Mouse (Mus musculus) CH12.LX (cell line): Measurements from ENCODE around the gene Ube2b. TPM values are rescaled to one million over a fixed set of nuclear protein-coding genes. Genes with fewer than 3 reads are reported as not detected.

Source experiments
- DNase-seq: peaks from one replicate; pipeline ENCODE4 v3.0.0-alpha.2; 2013; ENCODE audit errors: extremely low read depth
- H3K27ac ChIP-seq: 2 replicates; pipeline ENCODE4 v1.5.1; 2012; ENCODE audit warnings: low read depth, mild to moderate bottlenecking, control low read depth, moderate library complexity; ENCODE audit not compliant: insufficient read depth
- H3K27me3 ChIP-seq: replicated peaks from 2 replicates; pipeline ENCODE3; 2012; ENCODE audit warnings: inconsistent platforms
- H3K36me3 ChIP-seq, 2 experiments: replicated peaks in 1 of 2; 2 replicates each; pipeline versions ENCODE3 to v1.6.1; 2012; ENCODE audit warnings: inconsistent platforms in 1 of 2, low read length in 1 of 2, mild to moderate bottlenecking in 1 of 2, mixed read lengths in 1 of 2, moderate library complexity in 1 of 2; ENCODE audit not compliant: control insufficient read depth in 1 of 2, insufficient read depth in 1 of 2
- H3K4me1 ChIP-seq, 2 experiments: 2 replicates each; pipeline ENCODE4 v1.6.1; 2012; ENCODE audit warnings: inconsistent platforms in 1 of 2, moderate library complexity in 1 of 2; ENCODE audit not compliant: insufficient read depth in 2 of 2, control insufficient read depth in 1 of 2
- H3K4me2 ChIP-seq: 2 replicates; pipeline ENCODE4 v1.6.1; 2012; ENCODE audit warnings: low read depth, mild to moderate bottlenecking, control low read depth; ENCODE audit not compliant: poor library complexity, insufficient read depth, severe bottlenecking
- H3K4me3 ChIP-seq, 3 experiments: fragments of 150-350 bp in 1 of 3; sonication (generic) in 1 of 3; replicated peaks in 1 of 3; 2 replicates each; pipeline versions ENCODE3 to v1.5.1; 2011 to 2012; ENCODE audit warnings: low read depth in 2 of 3, low read length in 2 of 3, mild to moderate bottlenecking in 2 of 3, moderate library complexity in 2 of 3, control low read depth in 1 of 3, improper control_type of control experiment in 1 of 3, inconsistent platforms in 1 of 3, mixed read lengths in 1 of 3; ENCODE audit not compliant: poor library complexity in 1 of 3
- H3K79me2 ChIP-seq: replicated peaks from 2 replicates; pipeline ENCODE4 v1.6.1; 2012; ENCODE audit warnings: mild to moderate bottlenecking, moderate library complexity; ENCODE audit not compliant: control insufficient read depth, poor library complexity, insufficient read depth, severe bottlenecking; ENCODE audit errors: extremely low read depth
- H3K9ac ChIP-seq: 2 replicates; pipeline ENCODE4 v1.6.1; 2012; ENCODE audit warnings: low read depth, mild to moderate bottlenecking, control low read depth, moderate library complexity; ENCODE audit not compliant: insufficient read depth
- H3K9me3 ChIP-seq: replicated peaks from 2 replicates; pipeline ENCODE3; 2012; ENCODE audit warnings: low read length, inconsistent platforms, mixed read lengths
- ELF1 ChIP-seq: IDR thresholded peaks from 2 replicates; pipeline ENCODE4 v1.6.1; 2014; ENCODE audit warnings: low read depth, mild to moderate bottlenecking, inconsistent platforms, low read length, improper control_type of control experiment
- ETS1 ChIP-seq: conservative IDR thresholded peaks from 2 replicates; pipeline ENCODE4 v1.6.1; 2012; ENCODE audit warnings: low read depth, mild to moderate bottlenecking, inconsistent platforms, low read length, improper control_type of control experiment, moderate library complexity
- HCFC1 ChIP-seq: IDR thresholded peaks from 2 replicates; pipeline ENCODE4 v1.6.1; 2012; ENCODE audit warnings: low read depth, mild to moderate bottlenecking, inconsistent platforms, low read length, improper control_type of control experiment
- JUND ChIP-seq: conservative IDR thresholded peaks from 2 replicates; pipeline ENCODE4 v1.6.1; 2011; ENCODE audit warnings: low read depth, low read length, improper control_type of control experiment
- KAT2A ChIP-seq: IDR thresholded peaks from 2 replicates; pipeline ENCODE4 v1.6.1; 2012; ENCODE audit warnings: low read length, improper control_type of control experiment, inconsistent platforms; ENCODE audit not compliant: insufficient replicate concordance
- MAFK ChIP-seq: IDR thresholded peaks from 2 replicates; pipeline ENCODE4 v1.6.1; 2011; ENCODE audit warnings: low read length, improper control_type of control experiment; ENCODE audit not compliant: insufficient replicate concordance
- MAX ChIP-seq: IDR thresholded peaks from 2 replicates; pipeline ENCODE4 v1.6.1; 2011; ENCODE audit warnings: low read length, improper control_type of control experiment
- MEF2A ChIP-seq: IDR thresholded peaks from 2 replicates; pipeline ENCODE4 v1.6.1; 2014; ENCODE audit warnings: low read depth, mild to moderate bottlenecking, inconsistent platforms, low read length, improper control_type of control experiment, borderline replicate concordance
- NELFE ChIP-seq: IDR thresholded peaks from 2 replicates; pipeline ENCODE4 v1.6.1; 2011; ENCODE audit warnings: low read depth, low read length, improper control_type of control experiment
- NRF1 ChIP-seq: IDR thresholded peaks from 2 replicates; pipeline ENCODE4 v1.6.1; 2014; ENCODE audit warnings: low read depth, mild to moderate bottlenecking, inconsistent platforms, low read length, improper control_type of control experiment, moderate library complexity
- POLR2A ChIP-seq: IDR thresholded peaks from 2 replicates; pipeline ENCODE4 v1.6.1; 2011; ENCODE audit warnings: low read depth, mild to moderate bottlenecking, improper control_type of control experiment, low read length
- POLR2AphosphoS2 ChIP-seq: IDR thresholded peaks from 2 replicates; pipeline ENCODE4 v1.6.1; 2011; ENCODE audit warnings: low read depth, low read length, improper control_type of control experiment
- RAD21 ChIP-seq: IDR thresholded peaks from 2 replicates; pipeline ENCODE4 v1.6.1; 2011; ENCODE audit warnings: low read depth, mild to moderate bottlenecking, low read length, improper control_type of control experiment, moderate library complexity
- TBP ChIP-seq: conservative IDR thresholded peaks from 2 replicates; pipeline ENCODE4 v1.6.1; 2011; ENCODE audit warnings: low read depth, low read length, improper control_type of control experiment
- TCF12 ChIP-seq: IDR thresholded peaks from 2 replicates; pipeline ENCODE4 v1.6.1; 2014; ENCODE audit warnings: low read depth, mild to moderate bottlenecking, inconsistent platforms, low read length, improper control_type of control experiment
- ZC3H11A ChIP-seq: IDR thresholded peaks from 2 replicates; pipeline ENCODE4 v1.6.1; 2012; ENCODE audit warnings: low read depth, mild to moderate bottlenecking, inconsistent platforms, low read length, improper control_type of control experiment
- ZMIZ1 ChIP-seq: IDR thresholded peaks from 2 replicates; pipeline ENCODE4 v1.6.1; 2012; ENCODE audit warnings: low read depth, mild to moderate bottlenecking, inconsistent platforms, low read length, improper control_type of control experiment
- ZNF384 ChIP-seq: IDR thresholded peaks from 2 replicates; pipeline ENCODE4 v1.6.1; 2012; ENCODE audit warnings: low read depth, low read length, improper control_type of control experiment, inconsistent platforms
- dilution Hi-C: fragments of 300-500 bp; cut with MboI; formaldehyde crosslinking; loops from 2 replicates; pipeline ENCODE4 v1.14.3; 2020; ENCODE audit warnings: low sequenced_read_pairs; ENCODE audit not compliant: extremely low pct_unique_long_range_greater_than_20kb, extremely low pct_ligation_motif_present
- in situ Hi-C: fragments of 300-500 bp; cut with MboI; formaldehyde crosslinking; loops from 3 replicates; pipeline ENCODE4 v1.14.3; 2019; ENCODE audit warnings: low sequenced_read_pairs, low pct_ligation_motif_present, low pct_unique_long_range_greater_than_20kb, mixed read lengths
- polyA plus RNA-seq: library from polyadenylated mRNA; unstranded; fragments of >175 nt; gene quantifications from 2 replicates; pipeline ENCODE4 v1.2.1, GENCODE M21; 2012; ENCODE audit warnings: low read depth; ENCODE audit not compliant: insufficient read length
- total RNA-seq, 2 experiments: library from RNA; depleted of rRNA; stranded (reverse); fragments of 300-350 nt in 1 of 2; fragments of >200 nt in 1 of 2; gene quantifications; 2 replicates each; pipeline ENCODE4 v1.2.3; 2012 to 2014

The Ube2b gene
- total and polyA plus RNA-seq, 3 experiments = 76.7 to 278 (median 230) TPM

DNA sequence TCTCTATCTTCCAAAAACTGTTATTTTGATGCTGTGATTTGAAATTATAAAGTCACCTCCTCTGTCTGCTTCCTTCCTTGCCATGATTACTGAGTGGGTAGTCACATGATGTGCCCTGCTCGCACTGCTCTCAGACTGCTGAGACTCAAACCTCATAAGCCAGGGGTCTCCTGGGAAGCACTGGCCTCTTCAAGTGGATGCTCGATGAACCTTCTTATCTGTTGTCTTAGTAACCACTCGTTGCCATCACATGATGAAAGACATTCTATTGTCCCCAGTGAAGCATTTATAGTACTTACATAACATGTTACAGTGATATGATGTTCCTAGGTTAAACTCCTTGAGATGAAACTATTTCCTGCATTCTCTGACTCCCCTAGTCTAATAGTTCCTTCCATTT lies 37.1 kb upstream of the Ube2b start:
- DNase-seq = no peak
- dilution Hi-C loops = no loop called here
- Histone ChIP-seq H3K4me3 (no peak overlapping the region), H3K9ac (no peak overlapping the region), H3K36me3 (peaks cover 3 to 25% of the 10 kb centered on the region in 2 experiments), H3K4me2 (no peak overlapping the region), H3K79me2 (no peaks in the 10 kb centered on the region), H3K27me3 (no peaks in the 10 kb centered on the region), H3K9me3 (peaks cover 2% of the 10 kb centered on the region), H3K27ac (no peak overlapping the region), H3K4me1 (peaks cover 0 to 5% of the 10 kb centered on the region in 2 experiments; a peak in 1 of 4 replicates)
- TF ChIP-seq POLR2AphosphoS2 (no peak), ZC3H11A (no peak), NELFE (no peak), HCFC1 (no peak), ETS1 (no peak), NRF1 (no peak), TCF12 (no peak)
- in situ Hi-C loops = no loop called here

DNA sequence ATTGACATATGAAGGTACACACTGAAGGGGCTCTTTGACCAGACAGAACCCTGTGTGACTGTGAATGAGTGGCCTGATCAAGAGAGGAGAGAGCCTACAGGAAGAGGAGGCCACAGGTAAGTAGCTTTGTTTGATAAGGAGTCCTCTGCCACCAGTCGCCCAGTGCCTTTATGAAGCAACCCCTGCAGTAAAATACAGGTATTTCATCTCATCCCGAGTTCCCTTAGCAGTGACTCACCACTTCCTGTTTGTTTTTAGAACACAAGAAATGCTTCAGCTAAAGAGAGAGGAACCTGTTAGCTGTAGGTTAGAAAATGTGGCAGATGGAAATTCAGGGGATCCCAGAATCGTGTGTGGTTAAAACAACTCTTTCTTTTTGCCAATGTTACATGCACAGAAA lies 35.3 kb upstream of the Ube2b start:
- in situ Hi-C loops = no loop called here
- H3K9ac ChIP-seq = no peak overlapping the region

GRCm38 (mm10) chr11:52033953-52034352 lies 33.4 kb upstream of the Ube2b start:
- Histone ChIP-seq H3K4me2 (no peak overlapping the region), H3K36me3 (peaks cover 3 to 33% of the 10 kb centered on the region in 2 experiments), H3K79me2 (no peaks in the 10 kb centered on the region), H3K9ac (no peak overlapping the region), H3K4me3 (no peak overlapping the region), H3K27me3 (no peaks in the 10 kb centered on the region), H3K27ac (no peak overlapping the region), H3K9me3 (peaks cover 2% of the 10 kb centered on the region), H3K4me1 (peaks cover 0 to 11% of the 10 kb centered on the region in 2 experiments; a peak in 2 of 4 replicates)
- TF ChIP-seq ZMIZ1 (no peak), ZC3H11A (no peak), ZNF384 (no peak), MAX (no peak), ELF1 (no peak)
- in situ Hi-C loops = no loop called here
- dilution Hi-C loops = no loop called here
- DNase-seq = no peak

More for the DNA sequence above, 35.3 kb upstream of the Ube2b start:
- no peak overlapping the region for H3K4me3 ChIP-seq
- H3K9me3 ChIP-seq = peaks cover 2% of the 10 kb centered on the region
- no peaks in the 10 kb centered on the region for H3K27me3 ChIP-seq
- dilution Hi-C loops = no loop called here
- H3K4me2 ChIP-seq = no peak overlapping the region
- peaks cover 0 to 5% of the 10 kb centered on the region in 2 experiments; a peak in 1 of 4 replicates for H3K4me1 ChIP-seq
- no peaks in the 10 kb centered on the region for H3K79me2 ChIP-seq
- no peak overlapping the region for H3K27ac ChIP-seq
- DNase-seq = no peak
- H3K36me3 ChIP-seq = peaks cover 3 to 32% of the 10 kb centered on the region in 2 experiments
- TF ChIP-seq POLR2A (no peak), ETS1 (no peak), KAT2A (no peak), MEF2A (no peak), POLR2AphosphoS2 (no peak), JUND (no peak), MAFK (no peak), RAD21 (no peak), TBP (no peak)
